Mouse (Mus musculus): ENCODE measurements around the gene Muc5ac. TPM values are rescaled to one million over a fixed set of nuclear protein-coding genes. Genes with fewer than 3 reads are reported as not detected.

Muc5ac gene
- not detected for polyA plus RNA-seq (2015; fragmentation: Illumina TruSeq; extraction: RNeasy Lipid Tissue Mini Kit (QIAGEN cat#74804); ENCODE audit: insufficient read depth, low read depth, low replicate concordance)

DNA sequence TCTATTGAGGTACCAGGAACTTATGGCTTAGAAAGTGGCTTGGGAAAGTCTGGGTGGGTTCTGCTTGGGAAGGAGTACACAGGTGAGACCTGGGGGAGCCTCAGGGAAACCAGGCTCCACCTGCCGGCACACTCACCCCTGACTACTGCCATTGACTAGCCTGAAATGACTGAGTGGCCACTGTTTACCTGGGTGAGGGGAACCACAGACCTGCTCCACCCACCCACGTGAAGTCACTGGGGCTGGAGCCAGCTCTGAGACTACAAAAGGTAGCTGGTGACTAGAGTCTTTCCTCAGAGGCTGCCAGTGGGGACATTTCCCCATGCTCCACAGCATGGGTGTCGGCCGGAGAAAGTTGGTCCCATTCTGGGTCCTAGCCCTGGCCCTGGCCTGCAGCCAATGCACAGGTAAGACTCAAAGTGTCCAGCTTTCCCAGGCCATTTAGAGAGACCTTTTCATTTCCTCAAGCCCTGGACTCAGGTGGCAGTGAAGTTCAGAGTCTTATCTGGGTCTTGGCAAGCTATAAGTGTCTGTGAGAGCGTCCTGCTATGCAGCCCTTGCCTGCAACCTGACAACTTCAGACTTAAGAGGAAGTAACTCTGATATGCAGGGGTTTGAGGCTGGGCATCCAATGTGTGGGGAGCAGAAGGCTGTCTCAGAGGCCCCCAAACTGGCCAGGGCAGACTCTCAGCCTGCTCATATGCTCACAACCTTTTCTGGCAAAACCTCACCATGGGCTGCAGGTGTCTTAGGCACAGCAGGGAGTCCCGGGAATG is at the start of gene Muc5ac:
Muc5ac (plus strand) TSS at position 296 of the 776 bp plus-strand sequence.

DNA sequence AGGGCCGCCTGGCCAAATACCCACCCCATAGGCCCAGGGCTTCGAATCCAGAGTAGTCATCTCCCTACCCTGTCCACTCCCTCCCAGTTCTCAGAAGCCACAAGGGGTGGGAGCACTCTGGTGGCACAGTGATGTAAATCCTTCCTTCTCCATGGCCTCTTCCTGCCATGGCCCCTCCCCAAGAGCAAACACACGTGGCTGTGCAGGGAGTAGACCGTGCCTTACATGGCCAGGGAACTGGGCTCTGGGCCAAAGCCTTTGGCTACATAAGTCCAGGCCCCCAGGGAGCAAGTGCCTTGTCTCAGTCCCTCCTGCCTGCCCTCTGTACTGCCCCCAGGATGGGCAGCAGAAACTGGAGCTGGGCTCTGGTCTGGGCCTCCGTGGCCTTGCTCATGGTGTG is 50.0 kb downstream of the Muc5ac start, which contains the start of gene Muc5b:
Muc5b (plus strand) TSS at position 292 of the 400 bp plus-strand sequence.

Other genes starting within 250 kb of the Muc5ac start
- gene Chid1, start 249.1 kb upstream of the Muc5ac start, polyA plus RNA-seq (2015; fragmentation: Illumina TruSeq; extraction: RNeasy Lipid Tissue Mini Kit (QIAGEN cat#74804); ENCODE audit: insufficient read depth, low read depth, low replicate concordance), result 7.9 TPM
- 11.3 TPM for gene Ap2a2, start 226.8 kb upstream of the Muc5ac start, polyA plus RNA-seq (2015; fragmentation: Illumina TruSeq; extraction: RNeasy Lipid Tissue Mini Kit (QIAGEN cat#74804); ENCODE audit: insufficient read depth, low read depth, low replicate concordance)
- not detected for gene Muc6, start 133.7 kb upstream of the Muc5ac start, polyA plus RNA-seq (2015; fragmentation: Illumina TruSeq; extraction: RNeasy Lipid Tissue Mini Kit (QIAGEN cat#74804); ENCODE audit: insufficient read depth, low read depth, low replicate concordance)
- gene Muc2, start 98.6 kb upstream of the Muc5ac start, polyA plus RNA-seq (2015; fragmentation: Illumina TruSeq; extraction: RNeasy Lipid Tissue Mini Kit (QIAGEN cat#74804); ENCODE audit: insufficient read depth, low read depth, low replicate concordance), result 0.54 TPM
- not detected for gene Muc5b, start 50.1 kb downstream of the Muc5ac start, polyA plus RNA-seq (2015; fragmentation: Illumina TruSeq; extraction: RNeasy Lipid Tissue Mini Kit (QIAGEN cat#74804); ENCODE audit: insufficient read depth, low read depth, low replicate concordance)
- gene Tollip, start 129.5 kb downstream of the Muc5ac start, polyA plus RNA-seq (2015; fragmentation: Illumina TruSeq; extraction: RNeasy Lipid Tissue Mini Kit (QIAGEN cat#74804); ENCODE audit: insufficient read depth, low read depth, low replicate concordance), result 11.2 TPM
- gene Brsk2, start 160.8 kb downstream of the Muc5ac start, polyA plus RNA-seq (2015; fragmentation: Illumina TruSeq; extraction: RNeasy Lipid Tissue Mini Kit (QIAGEN cat#74804); ENCODE audit: insufficient read depth, low read depth, low replicate concordance), result 10.4 TPM